Mouse (Mus musculus) heart, postnatal 36 days (tissue): ENCODE measurements around the gene Gm49403. TPM values are rescaled to one million over a fixed set of nuclear protein-coding genes. Genes with fewer than 3 reads are reported as not detected.
"Not testable (repeated sequence)": the region's sequence is repeated elsewhere in the genome, so short reads cannot be mapped to it uniquely, and the experiment has no call there.

Experiments
- DNase-seq, 2 experiments: peaks; one replicate each; pipeline ENCODE4 v3.0.0; 2021 to 2022
- intact Hi-C: fragments of 180-260 bp; cut with DNase I; formaldehyde crosslinking; loops from one replicate; pipeline ENCODE4 v1.15.1; 2025
- total RNA-seq, 2 experiments: library from RNA; stranded (reverse); gene quantifications; 2 replicates each; pipeline ENCODE4 v1.2.3; 2021

The Gm49403 gene
- total RNA-seq, 2 experiments from 2014 or later = not detected

DNA sequence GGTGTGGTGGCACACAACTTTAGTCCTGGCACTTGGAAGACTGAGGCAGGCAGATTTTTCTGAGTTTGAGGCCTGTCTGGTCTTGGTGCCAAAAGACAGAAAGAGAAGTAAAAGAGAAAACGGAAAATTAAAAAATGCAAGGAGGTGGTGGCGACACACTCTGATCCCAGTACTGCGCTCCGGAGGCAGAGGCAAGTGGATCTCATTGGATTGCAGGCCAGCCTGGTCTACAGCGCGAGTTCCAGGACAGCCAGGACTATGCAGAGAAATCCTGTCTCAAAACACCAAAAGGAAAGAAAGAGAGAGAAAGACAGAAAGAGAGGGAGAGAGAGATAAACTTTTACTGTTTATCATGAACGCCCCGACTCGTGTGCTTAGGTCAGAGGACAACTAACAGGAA is 12.9 kb upstream of the Gm49403 start:
- intact Hi-C loops = no loop called here
- peak in 1 of 2 experiments; percentile 16 for DNase-seq

- peak; percentile 97 to 98 for DNase-seq
- intact Hi-C loops = no loop called here
Measured at GRCm38 (mm10) chr19:8871267-8872186, 12.2 kb upstream of the Gm49403 start, which contains the start of gene Ubxn1. Gene Ubxn1, plus strand, starts transcription at chr19:8871496.

- intact Hi-C loops = no loop called here
- DNase-seq = no peak
Measured at GRCm38 (mm10) chr19:8872266-8872840, 11.4 kb upstream of the Gm49403 start.

- DNase-seq = no peak
- intact Hi-C loops = no loop called here
Measured at GRCm38 (mm10) chr19:8875031-8875430, 8.7 kb upstream of the Gm49403 start.

DNA sequence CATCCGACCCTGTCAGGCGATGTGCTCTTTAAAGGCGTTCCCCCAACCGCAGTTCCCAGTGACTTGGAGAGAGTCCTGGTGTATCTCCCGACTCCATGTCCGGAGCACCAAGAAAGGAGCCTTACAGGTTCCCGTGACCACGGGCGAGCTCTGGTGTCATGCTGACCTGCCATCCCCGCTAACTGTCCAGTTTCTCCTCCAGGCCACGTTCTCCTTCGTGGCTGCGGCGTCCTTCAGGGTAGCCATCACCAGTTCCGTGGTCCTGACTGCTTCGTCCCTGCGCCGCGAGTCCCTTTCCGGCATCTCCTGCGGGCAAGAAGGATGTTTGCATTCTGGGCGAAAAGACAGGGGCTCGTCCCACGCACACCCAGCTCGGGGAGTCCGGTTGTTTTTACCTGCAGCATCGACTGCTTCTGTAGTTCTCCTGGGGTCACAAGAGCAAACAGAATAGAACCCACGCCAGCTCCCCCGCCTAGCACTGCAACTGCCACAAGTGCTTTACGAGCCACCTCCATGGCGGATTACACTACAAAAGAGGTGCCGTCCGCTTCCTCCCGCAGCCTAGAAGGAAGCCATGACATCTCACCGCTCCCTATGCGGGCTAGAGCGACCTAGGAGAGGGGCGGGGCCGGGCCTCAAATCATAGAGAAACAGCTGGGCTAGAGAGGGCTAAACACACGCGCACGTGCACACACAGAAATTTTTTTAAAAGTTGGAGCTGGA is 3.3 kb upstream of the Gm49403 start, which contains the start of gene Uqcc3:
Gene Uqcc3, minus strand, starts transcription at position 613 of the 723 bp plus-strand sequence.
- DNase-seq = peak; percentile 87 to 90
- intact Hi-C loops = no loop called here

DNA sequence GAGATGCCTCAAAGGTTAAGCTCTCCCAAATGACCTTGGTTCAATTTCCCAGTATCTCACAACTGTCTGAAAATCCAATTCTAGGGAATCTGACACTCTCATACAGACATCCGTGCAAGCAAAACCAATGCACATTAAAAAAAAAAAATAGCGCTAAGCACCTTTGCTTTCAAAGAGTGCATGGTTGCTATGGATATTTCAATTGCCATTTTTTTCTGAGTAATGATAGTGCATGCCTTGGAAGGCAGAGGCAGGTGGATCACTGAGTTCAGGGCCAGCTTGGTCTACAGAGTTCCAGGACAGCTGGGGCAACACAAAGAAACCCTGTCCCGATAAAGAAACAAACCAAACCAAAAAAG is 2.7 kb upstream of the Gm49403 start:
- intact Hi-C loops = no loop called here
- no peak for DNase-seq

GRCm38 (mm10) chr19:8886916-8887584 is 3.3 kb downstream of the Gm49403 start:
- DNase-seq = no peak
- intact Hi-C loops = no loop called here

DNA sequence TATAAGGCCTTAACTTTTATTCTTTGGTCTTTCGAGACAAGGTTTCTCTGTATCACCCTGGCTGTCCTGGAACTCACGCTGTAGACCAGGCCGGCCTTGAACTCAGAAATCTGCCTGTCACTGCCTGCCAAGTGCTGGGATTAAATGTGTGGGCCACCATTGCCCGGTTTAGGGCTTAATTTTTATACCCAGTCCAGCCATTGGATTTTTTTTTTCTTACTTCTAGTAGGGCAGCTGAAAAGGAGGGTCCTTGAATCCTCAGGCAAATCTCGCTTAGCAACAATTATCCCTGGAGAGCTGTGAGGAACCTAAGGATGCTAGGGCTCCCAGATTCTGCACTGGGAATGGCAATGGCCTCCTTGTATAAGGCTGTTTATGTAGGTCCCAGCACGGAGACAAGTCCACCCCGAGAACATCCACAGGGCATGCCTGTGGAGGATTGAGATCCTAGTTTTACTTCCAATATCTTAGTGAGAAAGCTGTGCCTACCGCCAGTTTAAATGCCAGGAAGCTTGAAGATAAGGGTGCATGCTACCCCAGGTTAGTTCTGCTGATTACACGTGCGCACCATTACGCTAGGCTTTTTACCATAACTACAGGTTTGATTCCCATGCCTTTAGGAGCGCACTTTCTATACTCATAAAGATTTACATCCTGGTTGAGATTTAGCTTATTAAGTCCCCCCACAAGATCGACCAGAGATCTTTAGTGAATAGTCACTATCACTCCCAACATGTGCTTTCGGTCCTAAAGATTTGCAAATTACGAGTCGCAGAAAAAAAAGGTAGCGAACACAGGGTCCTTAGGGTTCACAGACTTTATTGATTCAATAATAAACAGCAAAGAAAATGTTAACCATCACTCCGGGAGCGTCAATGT is 4.1 kb downstream of the Gm49403 start:
- DNase-seq = no peak
- intact Hi-C loops = no loop called here

- intact Hi-C loops = no loop called here
- peak; percentile 92 to 93 for DNase-seq
Measured at GRCm38 (mm10) chr19:8888511-8889385, 5.0 kb downstream of the Gm49403 start, which contains the start of the genes 1810009A15Rik and Gm49416. Gene 1810009A15Rik, plus strand, starts transcription at chr19:8888853. Gene Gm49416, plus strand, starts transcription at chr19:8888926.

- intact Hi-C loops = loop anchor here (2.0 kb wide), 1 partner anchor 48 kb away; the partner anchor contains the start of gene Mta2
- DNase-seq = peak; percentile 87
Measured at GRCm38 (mm10) chr19:8892829-8893766, 9.4 kb downstream of the Gm49403 start, which contains the start of gene Ints5. Gene Ints5, plus strand, starts transcription at chr19:8893005.

DNA sequence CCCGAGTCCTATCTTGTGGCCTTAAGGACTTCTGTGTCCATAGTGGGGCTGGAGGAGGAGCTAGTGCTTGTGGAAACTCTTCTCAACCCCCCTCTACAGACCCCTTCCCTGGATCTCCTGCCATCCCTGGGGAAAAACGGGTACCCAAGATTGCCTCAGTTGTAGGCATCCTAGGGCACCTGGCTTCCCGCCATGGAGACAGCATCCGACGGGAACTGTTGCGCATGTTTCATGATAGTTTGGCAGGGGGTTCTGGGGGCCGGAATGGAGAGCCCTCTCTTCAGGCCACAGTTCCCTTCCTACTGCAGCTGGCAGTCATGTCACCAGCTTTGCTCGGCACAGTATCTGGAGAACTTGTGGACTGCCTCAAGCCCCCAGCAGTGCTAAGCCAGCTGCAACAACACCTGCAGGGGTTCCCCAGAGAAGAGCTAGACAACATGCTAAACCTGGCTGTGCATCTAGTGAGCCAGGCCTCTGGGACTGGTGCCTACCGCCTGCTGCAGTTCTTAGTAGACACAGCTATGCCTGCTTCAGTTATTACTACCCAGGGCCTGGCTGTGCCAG is 11.7 kb downstream of the Gm49403 start:
- intact Hi-C loops = no loop called here
- DNase-seq = no peak

DNA sequence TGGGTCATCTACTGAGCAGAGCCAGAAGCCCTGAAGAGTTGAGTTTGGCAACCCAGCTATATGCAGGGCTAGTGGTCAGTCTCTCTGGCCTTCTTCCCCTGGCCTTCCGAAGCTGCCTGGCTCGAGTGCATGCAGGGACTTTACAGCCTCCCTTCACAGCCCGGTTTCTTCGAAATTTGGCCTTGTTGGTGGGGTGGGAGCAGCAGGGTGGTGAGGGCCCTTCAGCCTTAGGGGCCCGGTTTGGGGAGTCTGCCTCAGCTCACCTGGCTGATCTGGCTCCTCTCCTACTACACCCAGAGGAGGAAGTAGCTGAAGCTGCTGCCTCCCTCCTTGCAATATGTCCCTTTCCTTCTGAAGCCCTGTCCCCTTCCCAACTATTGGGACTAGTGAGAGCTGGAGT is 12.5 kb downstream of the Gm49403 start:
- intact Hi-C loops, DNase-seq: not testable (repeated sequence)

- DNase-seq = peak; percentile 40 to 45
- intact Hi-C loops = not testable (repeated sequence)
Measured at GRCm38 (mm10) chr19:8897211-8897864, 13.6 kb downstream of the Gm49403 start.

DNA sequence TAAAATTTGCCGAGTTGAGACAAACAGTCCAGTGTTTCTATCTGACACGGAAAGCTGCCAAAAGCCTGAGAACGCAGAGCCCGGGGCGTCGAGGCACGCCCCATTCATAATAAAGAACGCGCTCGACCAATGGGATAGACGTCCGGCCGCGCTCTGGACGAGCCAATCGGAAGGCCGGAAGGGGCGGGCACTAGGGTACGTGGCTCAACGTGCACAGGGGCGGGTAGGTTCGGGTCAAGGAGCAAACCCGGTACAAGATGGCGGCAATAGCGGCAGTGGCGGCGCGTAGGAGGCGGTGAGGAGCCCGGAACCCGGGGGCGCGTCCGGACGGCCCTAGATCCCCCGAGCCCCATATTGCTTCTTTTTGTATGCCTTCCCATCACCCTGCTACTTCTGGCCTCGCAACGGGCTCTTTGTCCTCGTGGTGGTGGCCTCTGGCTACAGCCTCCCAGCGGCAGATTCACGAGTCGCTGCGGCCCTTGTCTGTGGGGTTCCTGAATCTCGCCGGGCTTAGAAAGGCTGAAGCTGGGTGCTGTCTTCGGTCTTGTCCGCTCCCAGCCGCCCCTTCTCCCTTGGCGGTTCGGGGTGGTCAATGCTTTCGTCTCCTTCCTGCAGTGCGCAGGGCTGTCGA is 14.2 kb downstream of the Gm49403 start, which contains the start of gene Ganab:
Gene Ganab, plus strand, starts transcription at position 207 of the 631 bp plus-strand sequence.
- intact Hi-C loops = loop anchor here (2.0 kb wide), 1 partner anchor 23 kb away; the partner anchor contains the start of gene B3gat3
- peak; percentile 92 to 93 for DNase-seq

GRCm38 (mm10) chr19:8898576-8898975 is 14.8 kb downstream of the Gm49403 start:
- intact Hi-C loops = loop anchor here (2.0 kb wide), 1 partner anchor 22 kb away; the partner anchor contains the start of gene B3gat3
- DNase-seq = no peak

DNA sequence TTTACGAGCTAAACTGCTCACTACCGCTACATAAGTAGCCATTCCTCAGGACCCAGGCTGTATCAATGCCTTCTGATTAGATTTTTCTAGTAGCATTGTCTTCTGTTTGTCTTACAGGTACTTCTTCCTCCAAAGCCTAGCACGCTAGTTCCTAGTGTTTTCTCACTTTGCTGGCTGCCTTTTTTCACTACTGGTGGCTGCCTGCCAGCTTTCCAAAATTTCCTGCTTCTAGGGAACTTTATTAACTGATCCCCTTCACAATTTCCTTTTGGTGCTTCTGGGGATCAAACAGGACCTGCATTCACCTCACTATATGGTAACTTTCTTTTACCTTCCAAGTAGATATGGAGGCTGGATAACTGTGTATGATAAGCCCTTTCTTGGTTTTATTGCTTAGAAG is 15.3 kb downstream of the Gm49403 start:
- no peak for DNase-seq
- intact Hi-C loops = loop anchor here (2.0 kb wide), 1 partner anchor 22 kb away; the partner anchor contains the start of gene B3gat3
